Mouse (Mus musculus) gastrocnemius, postnatal 10 days (tissue): ENCODE results near the gene Klhl5. TPM values are rescaled to one million over a fixed set of nuclear protein-coding genes. Genes with fewer than 3 reads are reported as not detected.
"Not testable (repeated sequence)": the region's sequence is repeated elsewhere in the genome, so short reads cannot be mapped to it uniquely, and the experiment has no call there.

ENCODE experiments used
- DNase-seq: peaks from one replicate; pipeline ENCODE4 v3.0.0; 2021; ENCODE audit warnings: mixed read lengths
- total RNA-seq, 2 experiments: library from RNA; stranded (reverse); gene quantifications; 2 replicates each; pipeline ENCODE4 v1.2.3; 2021

Klhl5 gene
- total RNA-seq, 2 experiments from 2014 or later, result 12.1 to 15.1 TPM

GRCm38 (mm10) chr5:65097457-65097856 is 9.9 kb upstream of the Klhl5 start:
- no peak for DNase-seq

- DNase-seq, result no peak
Measured at GRCm38 (mm10) chr5:65100002-65100401, 7.3 kb upstream of the Klhl5 start.

- no peak for DNase-seq
Measured at GRCm38 (mm10) chr5:65101209-65101608, 6.1 kb upstream of the Klhl5 start.

GRCm38 (mm10) chr5:65101621-65102020 is 5.7 kb upstream of the Klhl5 start:
- DNase-seq, result no peak

GRCm38 (mm10) chr5:65102026-65102640 is 5.2 kb upstream of the Klhl5 start:
- no peak for DNase-seq

- DNase-seq, result no peak
Measured at GRCm38 (mm10) chr5:65102641-65103042, 4.7 kb upstream of the Klhl5 start.

GRCm38 (mm10) chr5:65107773-65108432 is 564 bp downstream of the Klhl5 start:
- peak; percentile 50 for DNase-seq

- not testable (repeated sequence) for DNase-seq
Measured at GRCm38 (mm10) chr5:65112225-65112624, 4.9 kb downstream of the Klhl5 start.

- DNase-seq, result no peak
Measured at GRCm38 (mm10) chr5:65113323-65113722, 6.0 kb downstream of the Klhl5 start.

GRCm38 (mm10) chr5:65116789-65117188 is 9.4 kb downstream of the Klhl5 start:
- DNase-seq, result no peak

GRCm38 (mm10) chr5:65119495-65119894 is 12.2 kb downstream of the Klhl5 start:
- DNase-seq, result no peak

- no peak for DNase-seq
Measured at GRCm38 (mm10) chr5:65119918-65120317, 12.6 kb downstream of the Klhl5 start.

GRCm38 (mm10) chr5:65122616-65123015 is 15.3 kb downstream of the Klhl5 start:
- DNase-seq, result no peak

- no peak for DNase-seq
Measured at GRCm38 (mm10) chr5:65126137-65126536, 18.8 kb downstream of the Klhl5 start.

GRCm38 (mm10) chr5:65128481-65128880 is 21.1 kb downstream of the Klhl5 start:
- DNase-seq, result no peak

- no peak for DNase-seq
Measured at GRCm38 (mm10) chr5:65130528-65131210, 23.3 kb downstream of the Klhl5 start.

- DNase-seq, result no peak
Measured at GRCm38 (mm10) chr5:65131211-65131879, 24.0 kb downstream of the Klhl5 start.

GRCm38 (mm10) chr5:65136159-65136558 is 28.8 kb downstream of the Klhl5 start:
- no peak for DNase-seq

- DNase-seq, result no peak
Measured at GRCm38 (mm10) chr5:65137073-65137472, 29.7 kb downstream of the Klhl5 start.

- DNase-seq, result no peak
Measured at GRCm38 (mm10) chr5:65141242-65141641, 33.9 kb downstream of the Klhl5 start.

- no peak for DNase-seq
Measured at GRCm38 (mm10) chr5:65142247-65142646, 34.9 kb downstream of the Klhl5 start.

- no peak for DNase-seq
Measured at GRCm38 (mm10) chr5:65145499-65146101, 38.3 kb downstream of the Klhl5 start.

GRCm38 (mm10) chr5:65146749-65147148 is 39.4 kb downstream of the Klhl5 start:
- no peak for DNase-seq
